Mouse (Mus musculus) CD4-positive, CD25-positive, alpha-beta regulatory T cell, adult 9 weeks (primary cell): ENCODE data around the gene Nkx6-1. TPM values are rescaled to one million over a fixed set of nuclear protein-coding genes. Genes with fewer than 3 reads are reported as not detected.

Source experiments
- polyA plus RNA-seq: library from polyadenylated mRNA; unstranded; fragments of 100-300 nt; shearing (Covaris generic); gene quantifications from one replicate; pipeline ENCODE4 v1.2.1, GENCODE M21; 2017

The Nkx6-1 gene
- not detected for polyA plus RNA-seq

GRCm38 (mm10) chr5:101664945-101665615, at the start of gene Nkx6-1:
TSS of gene Nkx6-1 (minus strand) at chr5:101664996.

Other genes starting within 250 kb of the Nkx6-1 start
- gene Cds1, start 100.1 kb upstream of the Nkx6-1 start, polyA plus RNA-seq, result not detected